Mouse (Mus musculus) forebrain, embryonic 15.5 days (tissue): Measurements from ENCODE around the gene Atp2b2. TPM values are rescaled to one million over a fixed set of nuclear protein-coding genes. Genes with fewer than 3 reads are reported as not detected.

ENCODE experiments used
- ATAC-seq: fragments of 200-750 bp; cut with Nextera tagmentation; replicated peaks from 2 replicates; pipeline ENCODE4 v1.8.0; 2017; ENCODE audit warnings: mild to moderate bottlenecking, moderate TSS enrichment, moderate library complexity
- H3K27ac ChIP-seq: fragments of 300-500 bp; sonication (generic); replicated peaks from 2 replicates; pipeline ENCODE4 v1.5.1; 2015; ENCODE audit warnings: mild to moderate bottlenecking, inconsistent platforms
- H3K27me3 ChIP-seq: fragments of 300-500 bp; sonication (generic); 2 replicates; pipeline ENCODE4 v1.6.1; 2015; ENCODE audit warnings: inconsistent platforms
- H3K36me3 ChIP-seq: fragments of 300-500 bp; sonication (generic); 2 replicates; pipeline ENCODE4 v1.6.1; 2015; ENCODE audit warnings: mild to moderate bottlenecking, inconsistent platforms
- H3K4me1 ChIP-seq: fragments of 300-500 bp; sonication (generic); 2 replicates; pipeline ENCODE4 v1.6.1; 2015; ENCODE audit warnings: inconsistent platforms
- H3K4me2 ChIP-seq: fragments of 300-500 bp; sonication (generic); replicated peaks from 2 replicates; pipeline ENCODE4 v1.6.1; 2015; ENCODE audit warnings: mild to moderate bottlenecking, inconsistent platforms
- H3K4me3 ChIP-seq: fragments of 300-500 bp; sonication (generic); 2 replicates; pipeline ENCODE4 v1.5.1; 2015; ENCODE audit warnings: mild to moderate bottlenecking, inconsistent platforms
- H3K9ac ChIP-seq: fragments of 300-500 bp; sonication (generic); replicated peaks from 2 replicates; pipeline ENCODE4 v1.6.1; 2015; ENCODE audit warnings: mild to moderate bottlenecking, inconsistent platforms
- H3K9me3 ChIP-seq: fragments of 300-500 bp; sonication (generic); 2 replicates; pipeline ENCODE4 v1.6.1; 2016; ENCODE audit warnings: inconsistent platforms
- WGBS: fragments of 180-500 bp; shearing (Covaris S2); methylation state at CpG from one replicate; pipeline ENCODE4 v1.1.7; 2015; ENCODE audit warnings: mixed read lengths; 5-methylcytosine and 5-hydroxymethylcytosine counted together
- polyA plus RNA-seq: library from polyadenylated mRNA; unstranded; fragments of >200 nt; fragmentation: Nextera tagmentation; extraction: Ambion mirVana; gene quantifications from 2 replicates; pipeline ENCODE4 v1.2.1, GENCODE M21; 2015

Gene Atp2b2
- polyA plus RNA-seq, 1 experiment from 2014 or later, result 28.8 TPM

GRCm38 (mm10) chr6:113936111-113936510 is 106.3 kb downstream of the Atp2b2 start:
- H3K27ac ChIP-seq, result peak overlapping the region; percentile 24; the same call in 1 of the 2 replicates
- no peak for ATAC-seq
- H3K36me3 ChIP-seq, result no peaks in the 10 kb centered on the region
- no peaks in the 10 kb centered on the region for H3K9me3 ChIP-seq
- H3K9ac ChIP-seq, result no peak overlapping the region
- 43% methylated on average over 8 of the region's 8 CpGs for WGBS
- peaks cover 24% of the 10 kb centered on the region for H3K4me1 ChIP-seq
- no peak overlapping the region for H3K4me2 ChIP-seq
- H3K27me3 ChIP-seq, result no peaks in the 10 kb centered on the region
- H3K4me3 ChIP-seq, result no peak overlapping the region

- 51% methylated on average over 8 of the region's 8 CpGs for WGBS
- ATAC-seq, result no peak
These were observed 107.7 kb downstream of the Atp2b2 start for GRCm38 (mm10) chr6:113934692-113935091.

GRCm38 (mm10) chr6:113933261-113934151 is 108.9 kb downstream of the Atp2b2 start:
- no peak overlapping the region for H3K27ac ChIP-seq
- ATAC-seq, result no peak
- 49% methylated on average over 14 of the region's 14 CpGs for WGBS
- H3K9ac ChIP-seq, result no peak overlapping the region
- no peaks in the 10 kb centered on the region for H3K36me3 ChIP-seq
- H3K27me3 ChIP-seq, result no peaks in the 10 kb centered on the region
- no peaks in the 10 kb centered on the region for H3K9me3 ChIP-seq
- no peak overlapping the region for H3K4me2 ChIP-seq
- no peak overlapping the region for H3K4me3 ChIP-seq
- H3K4me1 ChIP-seq, result peaks cover 24% of the 10 kb centered on the region

More at GRCm38 (mm10) chr6:113934692-113935091, 107.7 kb downstream of the Atp2b2 start:
- Histone ChIP-seq H3K36me3 (no peaks in the 10 kb centered on the region), H3K27ac (no peak overlapping the region), H3K9me3 (no peaks in the 10 kb centered on the region), H3K9ac (no peak overlapping the region), H3K27me3 (no peaks in the 10 kb centered on the region), H3K4me1 (peaks cover 24% of the 10 kb centered on the region), H3K4me2 (no peak overlapping the region), H3K4me3 (no peak overlapping the region)

GRCm38 (mm10) chr6:113929191-113929875 is 113.1 kb downstream of the Atp2b2 start:
- 75% methylated on average over 8 of the region's 8 CpGs for WGBS

GRCm38 (mm10) chr6:113923249-113923648 is 119.2 kb downstream of the Atp2b2 start:
- H3K4me1 ChIP-seq, result peaks cover 8% of the 10 kb centered on the region; the same call in 1 of the 2 replicates
- H3K4me2 ChIP-seq, result no peak overlapping the region
- no peaks in the 10 kb centered on the region for H3K9me3 ChIP-seq
- 66% methylated on average over 4 of the region's 4 CpGs for WGBS
- H3K27ac ChIP-seq, result peak overlapping the region; percentile 63
- H3K4me3 ChIP-seq, result no peak overlapping the region
- no peak overlapping the region for H3K9ac ChIP-seq
- peak; percentile 43; the same call in 1 of the 2 replicates for ATAC-seq
- H3K36me3 ChIP-seq, result no peaks in the 10 kb centered on the region
- H3K27me3 ChIP-seq, result no peaks in the 10 kb centered on the region

More at GRCm38 (mm10) chr6:113929191-113929875, 113.1 kb downstream of the Atp2b2 start:
- H3K4me1 ChIP-seq, result peaks cover 6% of the 10 kb centered on the region; the same call in 1 of the 2 replicates
- no peak overlapping the region for H3K27ac ChIP-seq
- no peak overlapping the region for H3K4me2 ChIP-seq
- no peaks in the 10 kb centered on the region for H3K27me3 ChIP-seq
- no peaks in the 10 kb centered on the region for H3K9me3 ChIP-seq
- H3K9ac ChIP-seq, result no peak overlapping the region
- no peaks in the 10 kb centered on the region for H3K36me3 ChIP-seq
- no peak for ATAC-seq
- H3K4me3 ChIP-seq, result no peak overlapping the region

- no peak overlapping the region for H3K9ac ChIP-seq
- no peak overlapping the region for H3K27ac ChIP-seq
- no peaks in the 10 kb centered on the region for H3K36me3 ChIP-seq
- H3K4me2 ChIP-seq, result no peak overlapping the region
- WGBS, result 70% methylated on average over 5 of the region's 5 CpGs
- H3K4me3 ChIP-seq, result no peak overlapping the region
- no peaks in the 10 kb centered on the region for H3K27me3 ChIP-seq
- H3K9me3 ChIP-seq, result no peaks in the 10 kb centered on the region
- no peak for ATAC-seq
- H3K4me1 ChIP-seq, result peaks cover 8% of the 10 kb centered on the region; the same call in 1 of the 2 replicates
These were observed 121.9 kb downstream of the Atp2b2 start for GRCm38 (mm10) chr6:113920466-113920865.

GRCm38 (mm10) chr6:113912753-113913152 is 129.7 kb downstream of the Atp2b2 start:
- H3K27me3 ChIP-seq, result no peaks in the 10 kb centered on the region
- no peak for ATAC-seq

GRCm38 (mm10) chr6:113911094-113911493 is 131.3 kb downstream of the Atp2b2 start:
- no peak for ATAC-seq
- H3K9ac ChIP-seq, result no peak overlapping the region
- H3K4me3 ChIP-seq, result no peak overlapping the region
- 71% methylated on average over 16 of the region's 16 CpGs for WGBS
- H3K4me2 ChIP-seq, result no peak overlapping the region
- no peaks in the 10 kb centered on the region for H3K27me3 ChIP-seq
- no peaks in the 10 kb centered on the region for H3K9me3 ChIP-seq
- no peak overlapping the region for H3K27ac ChIP-seq
- no peaks in the 10 kb centered on the region for H3K4me1 ChIP-seq
- H3K36me3 ChIP-seq, result no peaks in the 10 kb centered on the region

More at GRCm38 (mm10) chr6:113912753-113913152, 129.7 kb downstream of the Atp2b2 start:
- Histone ChIP-seq H3K4me2 (no peak overlapping the region), H3K27ac (no peak overlapping the region), H3K4me3 (no peak overlapping the region), H3K9ac (no peak overlapping the region), H3K9me3 (no peaks in the 10 kb centered on the region), H3K4me1 (no peaks in the 10 kb centered on the region), H3K36me3 (no peaks in the 10 kb centered on the region)
- 83% methylated on average over 3 of the region's 3 CpGs for WGBS

- ATAC-seq, result no peak
- 95% methylated on average over 3 of the region's 3 CpGs for WGBS
These were observed 131.9 kb downstream of the Atp2b2 start for GRCm38 (mm10) chr6:113910411-113911055.

GRCm38 (mm10) chr6:113909836-113910235 is 132.6 kb downstream of the Atp2b2 start:
- Histone ChIP-seq H3K4me1 (no peaks in the 10 kb centered on the region), H3K36me3 (no peaks in the 10 kb centered on the region), H3K9ac (no peak overlapping the region), H3K27ac (no peak overlapping the region), H3K4me2 (no peak overlapping the region), H3K27me3 (no peaks in the 10 kb centered on the region), H3K4me3 (no peak overlapping the region), H3K9me3 (no peaks in the 10 kb centered on the region)
- no peak for ATAC-seq
- WGBS, result 72% methylated on average over 5 of the region's 5 CpGs

More at GRCm38 (mm10) chr6:113910411-113911055, 131.9 kb downstream of the Atp2b2 start:
- H3K4me1 ChIP-seq, result no peaks in the 10 kb centered on the region
- no peak overlapping the region for H3K27ac ChIP-seq
- H3K4me3 ChIP-seq, result no peak overlapping the region
- no peak overlapping the region for H3K4me2 ChIP-seq
- no peaks in the 10 kb centered on the region for H3K9me3 ChIP-seq
- H3K9ac ChIP-seq, result no peak overlapping the region
- H3K27me3 ChIP-seq, result no peaks in the 10 kb centered on the region
- no peaks in the 10 kb centered on the region for H3K36me3 ChIP-seq

- Histone ChIP-seq H3K4me2 (no peak overlapping the region), H3K9me3 (no peaks in the 10 kb centered on the region), H3K4me3 (no peak overlapping the region), H3K27me3 (no peaks in the 10 kb centered on the region), H3K9ac (no peak overlapping the region), H3K36me3 (no peaks in the 10 kb centered on the region), H3K27ac (no peak overlapping the region), H3K4me1 (no peaks in the 10 kb centered on the region)
- ATAC-seq, result no peak
These were observed 134.3 kb downstream of the Atp2b2 start for GRCm38 (mm10) chr6:113908066-113908465.

GRCm38 (mm10) chr6:113904406-113904805 is 138.0 kb downstream of the Atp2b2 start:
- Histone ChIP-seq H3K9me3 (no peaks in the 10 kb centered on the region), H3K27me3 (no peaks in the 10 kb centered on the region), H3K27ac (no peak overlapping the region), H3K4me1 (no peaks in the 10 kb centered on the region), H3K36me3 (no peaks in the 10 kb centered on the region), H3K4me2 (no peak overlapping the region), H3K9ac (no peak overlapping the region), H3K4me3 (no peak overlapping the region)
- 30% methylated on average over 5 of the region's 5 CpGs for WGBS
- ATAC-seq, result no peak
